Mouse (Mus musculus): ENCODE measurements at regions not wholly inside any gene's neighbourhood (a gene's known extent, or its start where the extent isn't known, plus 50 kb on each side); places are given as distances from the start of the nearest gene placed in this dataset.

GRCm38 (mm10) chr16:49965528-49966250 lies 165.4 kb downstream of the Cd47 start:
- H3K27me3 ChIP-seq = no peaks in the 10 kb centered on the region
- no peaks in the 10 kb centered on the region for H3K36me3 ChIP-seq
- no peak overlapping the region for H3K4me3 ChIP-seq
- H3K4me1 ChIP-seq (replicated peaks) = peaks cover 25% of the 10 kb centered on the region
- WGBS = 51% methylated on average over 7 of the region's 7 CpGs
- H3K4me2 ChIP-seq = no peak overlapping the region
- H3K27ac ChIP-seq = peak overlapping the region; percentile 12; the same call in 1 of the 2 replicates
- no peak; the same call in 1 of the 2 replicates for ATAC-seq (replicated peaks; ENCODE audit: insufficient number of reproducible peaks, insufficient read depth, low FRiP score, low read depth)
- no peak overlapping the region for H3K9ac ChIP-seq
- H3K9me3 ChIP-seq (replicated peaks) = no peaks in the 10 kb centered on the region

DNA sequence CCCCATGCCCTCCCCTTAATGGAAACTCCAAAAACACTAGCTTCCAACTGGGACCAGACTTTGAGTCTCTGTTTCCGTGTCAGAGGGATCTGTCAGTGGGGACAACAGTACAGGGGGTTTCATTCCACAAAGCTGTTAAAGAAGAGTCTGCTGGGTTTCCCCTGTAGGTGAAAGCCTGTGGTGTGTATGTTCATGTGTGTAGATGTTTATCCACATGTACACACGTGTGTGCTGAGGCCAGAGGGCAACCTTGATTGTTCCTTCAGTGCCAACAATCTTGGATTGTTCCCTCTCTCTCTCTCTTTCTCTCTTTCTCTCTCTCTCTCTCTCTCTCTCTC lies 165.9 kb downstream of the Cd47 start:
- H3K27me3 ChIP-seq = no peaks in the 10 kb centered on the region
- H3K4me2 ChIP-seq = no peak overlapping the region
- ATAC-seq (replicated peaks; ENCODE audit: insufficient number of reproducible peaks, insufficient read depth, low FRiP score, low read depth) = no peak
- H3K4me1 ChIP-seq (replicated peaks) = peaks cover 25% of the 10 kb centered on the region
- H3K27ac ChIP-seq = no peak overlapping the region
- H3K9me3 ChIP-seq (replicated peaks) = no peaks in the 10 kb centered on the region
- WGBS = 63% methylated on average over 2 of the region's 2 CpGs
- no peak overlapping the region for H3K9ac ChIP-seq
- H3K36me3 ChIP-seq = no peaks in the 10 kb centered on the region
- no peak overlapping the region for H3K4me3 ChIP-seq

GRCm38 (mm10) chr16:49967110-49967509 lies 166.8 kb downstream of the Cd47 start:
- no peak overlapping the region for H3K4me2 ChIP-seq
- no peak overlapping the region for H3K9ac ChIP-seq
- WGBS = 83% methylated on average over 7 of the region's 7 CpGs
- no peak overlapping the region for H3K4me3 ChIP-seq
- H3K27me3 ChIP-seq = no peaks in the 10 kb centered on the region
- H3K27ac ChIP-seq = no peak overlapping the region
- peaks cover 25% of the 10 kb centered on the region for H3K4me1 ChIP-seq (replicated peaks)
- H3K9me3 ChIP-seq (replicated peaks) = no peaks in the 10 kb centered on the region
- no peak for ATAC-seq (replicated peaks; ENCODE audit: insufficient number of reproducible peaks, insufficient read depth, low FRiP score, low read depth)
- H3K36me3 ChIP-seq = no peaks in the 10 kb centered on the region

- 62% methylated on average over 4 of the region's 4 CpGs for WGBS
- H3K36me3 ChIP-seq = no peaks in the 10 kb centered on the region
- H3K4me3 ChIP-seq = no peak overlapping the region
- ATAC-seq (replicated peaks; ENCODE audit: insufficient number of reproducible peaks, insufficient read depth, low FRiP score, low read depth) = no peak
- H3K27me3 ChIP-seq = no peaks in the 10 kb centered on the region
- no peak overlapping the region for H3K27ac ChIP-seq
- no peaks in the 10 kb centered on the region for H3K9me3 ChIP-seq (replicated peaks)
- H3K4me2 ChIP-seq = no peak overlapping the region
- peaks cover 25% of the 10 kb centered on the region for H3K4me1 ChIP-seq (replicated peaks)
- H3K9ac ChIP-seq = no peak overlapping the region
Measured at GRCm38 (mm10) chr16:49968291-49968870, 168.0 kb downstream of the Cd47 start.

DNA sequence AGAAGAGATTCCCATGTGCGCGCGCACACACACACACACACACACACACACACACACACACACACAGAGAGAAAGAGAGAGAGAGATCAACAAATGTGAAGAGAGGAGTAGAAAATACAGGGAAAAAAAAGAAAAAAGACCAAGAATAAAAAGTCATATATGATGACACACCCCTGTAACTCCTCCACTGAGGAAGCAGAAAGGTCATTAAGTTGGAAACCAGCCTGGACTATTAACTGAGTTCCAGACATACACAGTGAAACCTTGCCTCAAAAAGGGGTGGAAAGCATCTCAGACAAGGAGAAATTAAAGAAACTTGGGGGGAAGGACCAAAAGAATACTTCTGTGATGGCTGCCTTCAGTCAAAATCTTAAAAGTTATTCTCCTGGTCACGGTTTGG lies 168.7 kb downstream of the Cd47 start:
- 89% methylated on average over 4 of the region's 4 CpGs for WGBS
- peaks cover 22% of the 10 kb centered on the region for H3K4me1 ChIP-seq (replicated peaks)
- H3K36me3 ChIP-seq = no peaks in the 10 kb centered on the region
- no peak overlapping the region for H3K9ac ChIP-seq
- no peaks in the 10 kb centered on the region for H3K9me3 ChIP-seq (replicated peaks)
- no peaks in the 10 kb centered on the region for H3K27me3 ChIP-seq
- H3K4me2 ChIP-seq = no peak overlapping the region
- no peak overlapping the region for H3K4me3 ChIP-seq
- ATAC-seq (replicated peaks; ENCODE audit: insufficient number of reproducible peaks, insufficient read depth, low FRiP score, low read depth) = no peak
- H3K27ac ChIP-seq = no peak overlapping the region

DNA sequence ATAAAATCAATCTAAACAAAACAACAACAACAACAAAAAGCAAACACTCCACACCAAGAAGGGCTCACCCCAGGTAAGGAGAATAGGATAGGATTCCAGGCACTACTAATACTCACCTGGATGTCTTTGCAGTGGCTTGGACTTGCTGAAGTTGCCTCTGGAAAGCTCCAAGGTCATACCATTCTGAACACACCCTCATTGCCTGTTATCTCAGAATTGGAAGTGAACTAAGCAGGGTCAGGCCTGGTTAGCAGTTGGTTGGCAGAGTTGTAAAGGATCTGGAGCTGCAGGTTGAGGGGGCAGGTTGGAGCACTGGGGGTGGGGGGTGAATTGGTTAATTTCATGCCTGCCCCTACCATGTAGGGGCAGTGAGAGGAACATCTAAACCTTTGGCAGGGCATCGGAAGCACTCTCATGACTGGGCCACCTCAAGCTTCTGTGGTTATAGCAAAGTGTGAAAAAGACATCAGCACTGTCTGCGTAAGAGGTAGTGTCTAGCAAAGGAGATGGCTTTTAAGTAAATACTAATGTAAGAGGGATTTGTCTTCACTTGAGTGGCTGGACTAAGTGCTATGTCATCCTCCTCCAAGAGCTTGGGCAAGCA lies 169.5 kb downstream of the Cd47 start:
- no peak overlapping the region for H3K4me3 ChIP-seq

DNA sequence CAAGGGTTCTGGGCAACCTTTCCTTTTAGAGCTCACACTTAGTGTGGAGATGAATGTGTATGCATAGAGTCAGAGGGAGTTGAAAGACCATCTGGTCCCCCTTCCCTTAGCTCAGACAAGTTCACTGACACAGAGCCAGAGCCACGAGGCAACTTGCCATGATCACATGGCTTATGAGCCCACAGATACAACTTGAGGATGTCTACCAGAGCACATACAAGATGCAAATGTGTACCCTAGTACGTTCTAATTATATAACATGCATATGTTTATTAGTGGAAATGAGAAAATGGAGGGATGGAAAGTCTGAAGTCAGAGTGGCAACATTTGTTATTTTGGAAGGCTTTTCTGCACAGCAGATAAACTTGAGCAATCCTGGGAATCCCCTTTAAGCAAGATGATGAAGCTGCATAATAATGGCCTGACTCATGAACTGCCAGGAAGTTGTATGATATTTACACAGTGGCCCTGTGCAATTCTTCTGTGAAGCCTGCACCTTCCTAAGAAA lies 170.0 kb downstream of the Cd47 start:
- ATAC-seq (replicated peaks; ENCODE audit: insufficient number of reproducible peaks, insufficient read depth, low FRiP score, low read depth) = no peak
- H3K27ac ChIP-seq = no peak overlapping the region
- WGBS = 68% methylated on average over 2 of the region's 2 CpGs
- H3K4me2 ChIP-seq = no peak overlapping the region
- no peak overlapping the region for H3K4me3 ChIP-seq
- peaks cover 10% of the 10 kb centered on the region; the same call in 1 of the 2 replicates for H3K4me1 ChIP-seq (replicated peaks)
- no peaks in the 10 kb centered on the region for H3K36me3 ChIP-seq
- no peak overlapping the region for H3K9ac ChIP-seq
- H3K27me3 ChIP-seq = no peaks in the 10 kb centered on the region
- no peaks in the 10 kb centered on the region for H3K9me3 ChIP-seq (replicated peaks)

More for the DNA sequence above, 169.5 kb downstream of the Cd47 start:
- ATAC-seq (replicated peaks; ENCODE audit: insufficient number of reproducible peaks, insufficient read depth, low FRiP score, low read depth) = no peak
- WGBS = 86% methylated on average over 2 of the region's 2 CpGs
- Histone ChIP-seq H3K9me3 (replicated peaks) (no peaks in the 10 kb centered on the region), H3K27ac (no peak overlapping the region), H3K4me2 (no peak overlapping the region), H3K36me3 (no peaks in the 10 kb centered on the region), H3K9ac (no peak overlapping the region), H3K4me1 (replicated peaks) (peaks cover 14% of the 10 kb centered on the region), H3K27me3 (no peaks in the 10 kb centered on the region)

DNA sequence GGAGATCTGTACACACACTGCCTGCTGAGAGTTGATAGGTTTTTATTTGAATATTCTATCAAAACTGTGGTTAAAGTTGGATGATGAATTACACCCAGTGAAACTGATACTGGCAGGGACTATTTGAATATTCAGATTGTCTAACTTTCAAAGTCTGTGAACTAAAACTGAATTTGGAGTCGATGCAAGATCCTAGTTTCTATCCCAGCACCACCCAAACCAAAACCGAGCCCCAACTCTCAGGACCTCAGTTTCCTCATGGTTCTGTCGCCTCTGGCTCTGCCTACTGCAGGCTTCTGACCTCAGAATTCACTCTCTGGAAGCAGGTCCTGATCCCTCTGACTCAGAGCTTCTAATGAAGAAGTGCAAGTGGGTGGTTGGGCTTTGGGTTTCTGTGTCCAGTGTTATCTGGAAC lies 170.8 kb downstream of the Cd47 start:
- no peaks in the 10 kb centered on the region for H3K27me3 ChIP-seq
- H3K36me3 ChIP-seq = no peaks in the 10 kb centered on the region
- no peak overlapping the region for H3K27ac ChIP-seq
- no peak overlapping the region for H3K4me2 ChIP-seq
- no peak overlapping the region for H3K4me3 ChIP-seq
- no peak overlapping the region for H3K9ac ChIP-seq
- no peaks in the 10 kb centered on the region for H3K9me3 ChIP-seq (replicated peaks)
- WGBS = 80% methylated on average over 3 of the region's 3 CpGs
- peaks cover 7% of the 10 kb centered on the region; the same call in 1 of the 2 replicates for H3K4me1 ChIP-seq (replicated peaks)
- no peak for ATAC-seq (replicated peaks; ENCODE audit: insufficient number of reproducible peaks, insufficient read depth, low FRiP score, low read depth)

- H3K4me1 ChIP-seq (replicated peaks) = no peaks in the 10 kb centered on the region
- no peak overlapping the region for H3K4me2 ChIP-seq
- ATAC-seq (replicated peaks; ENCODE audit: insufficient number of reproducible peaks, insufficient read depth, low FRiP score, low read depth) = no peak
- H3K27ac ChIP-seq = no peak overlapping the region
- no peak overlapping the region for H3K9ac ChIP-seq
- H3K9me3 ChIP-seq (replicated peaks) = no peaks in the 10 kb centered on the region
- no peak overlapping the region for H3K4me3 ChIP-seq
- WGBS = 70% methylated on average over 2 of the region's 2 CpGs
- no peaks in the 10 kb centered on the region for H3K36me3 ChIP-seq
- no peaks in the 10 kb centered on the region for H3K27me3 ChIP-seq
Measured at GRCm38 (mm10) chr16:49977276-49977675, 176.9 kb downstream of the Cd47 start.

- Histone ChIP-seq H3K4me1 (replicated peaks) (no peaks in the 10 kb centered on the region), H3K36me3 (no peaks in the 10 kb centered on the region), H3K27ac (no peak overlapping the region), H3K27me3 (no peaks in the 10 kb centered on the region), H3K4me2 (no peak overlapping the region), H3K9ac (no peak overlapping the region), H3K9me3 (replicated peaks) (no peaks in the 10 kb centered on the region), H3K4me3 (no peak overlapping the region)
- WGBS = 88% methylated on average over 4 of the region's 4 CpGs
- no peak for ATAC-seq (replicated peaks; ENCODE audit: insufficient number of reproducible peaks, insufficient read depth, low FRiP score, low read depth)
Measured at GRCm38 (mm10) chr16:49979426-49979940, 179.2 kb downstream of the Cd47 start.

GRCm38 (mm10) chr16:49980178-49980646 lies 179.9 kb downstream of the Cd47 start:
- H3K4me1 ChIP-seq (replicated peaks) = no peaks in the 10 kb centered on the region
- no peak overlapping the region for H3K9ac ChIP-seq
- H3K27me3 ChIP-seq = no peaks in the 10 kb centered on the region
- H3K36me3 ChIP-seq = no peaks in the 10 kb centered on the region
- H3K9me3 ChIP-seq (replicated peaks) = no peaks in the 10 kb centered on the region
- H3K4me2 ChIP-seq = no peak overlapping the region
- no peak for ATAC-seq (replicated peaks; ENCODE audit: insufficient number of reproducible peaks, insufficient read depth, low FRiP score, low read depth)
- WGBS = 49% methylated on average over 10 of the region's 10 CpGs
- no peak overlapping the region for H3K27ac ChIP-seq
- H3K4me3 ChIP-seq = no peak overlapping the region
